Mouse (Mus musculus) heart, postnatal 0 days (tissue): ENCODE data around the gene Ssbp2.

ENCODE experiments used
- CTCF ChIP-seq: IDR thresholded peaks from 2 replicates; pipeline ENCODE4 v1.5.1; 2016; ENCODE audit warnings: antibody characterized with exemption, control low read depth, low read depth
- EP300 ChIP-seq: IDR thresholded peaks from 2 replicates; pipeline ENCODE4 v1.6.1; 2016; ENCODE audit warnings: antibody characterized with exemption, low read depth

DNA sequence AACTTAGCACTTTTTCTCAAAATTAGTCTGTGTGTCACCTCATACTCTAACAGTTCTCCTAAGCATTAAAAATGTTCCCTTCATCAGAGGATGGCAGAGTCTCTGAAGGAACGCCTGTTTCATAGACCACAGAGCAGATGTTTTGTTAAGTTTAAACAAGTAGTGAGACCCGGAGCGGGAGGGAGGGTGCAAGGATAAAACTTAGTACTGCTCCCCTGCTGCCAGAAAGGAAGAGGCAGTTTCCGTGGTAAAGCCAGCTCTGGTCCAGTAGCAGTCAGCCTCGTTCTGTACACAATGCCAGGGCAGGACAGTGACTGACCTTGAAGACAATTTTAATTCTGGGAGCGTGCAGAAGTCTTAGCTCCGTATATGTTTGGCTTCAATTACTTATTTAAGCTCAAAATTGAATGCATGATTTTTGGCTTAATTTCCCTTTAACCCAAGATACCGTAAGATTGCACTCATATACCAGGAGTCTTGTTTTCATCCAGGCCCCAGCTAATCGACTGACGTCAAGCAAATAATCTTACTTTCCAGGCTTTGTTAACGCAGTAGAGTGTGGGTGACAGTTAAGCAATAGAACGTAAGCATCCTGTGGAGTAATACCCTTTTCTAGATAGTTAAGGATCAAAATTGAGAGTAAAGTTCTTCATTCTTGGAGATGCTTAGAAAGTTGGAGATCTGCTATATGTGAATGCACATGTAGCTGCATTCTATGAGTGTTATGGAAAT is 42.7 kb downstream of the Ssbp2 start:
- TF ChIP-seq CTCF: no peak
- no peak for TF ChIP-seq EP300
